Mouse (Mus musculus) G1E (cell line): Measurements from ENCODE around the gene Osbpl9.

ENCODE experiments used
- CTCF ChIP-seq: IDR thresholded peaks from 2 replicates; pipeline ENCODE4 v1.5.1; 2012; ENCODE audit warnings: low read depth, low read length, inconsistent platforms, mixed read lengths
- GATA1 ChIP-seq: IDR thresholded peaks from 2 replicates; pipeline ENCODE4 v1.6.1; 2012; ENCODE audit warnings: borderline replicate concordance, low read length, inconsistent platforms, mixed read lengths
- POLR2AphosphoS5 ChIP-seq: IDR thresholded peaks from 2 replicates; pipeline ENCODE4 v1.6.1; 2012; ENCODE audit warnings: low read depth, low read length, inconsistent platforms; ENCODE audit not compliant: insufficient replicate concordance

DNA sequence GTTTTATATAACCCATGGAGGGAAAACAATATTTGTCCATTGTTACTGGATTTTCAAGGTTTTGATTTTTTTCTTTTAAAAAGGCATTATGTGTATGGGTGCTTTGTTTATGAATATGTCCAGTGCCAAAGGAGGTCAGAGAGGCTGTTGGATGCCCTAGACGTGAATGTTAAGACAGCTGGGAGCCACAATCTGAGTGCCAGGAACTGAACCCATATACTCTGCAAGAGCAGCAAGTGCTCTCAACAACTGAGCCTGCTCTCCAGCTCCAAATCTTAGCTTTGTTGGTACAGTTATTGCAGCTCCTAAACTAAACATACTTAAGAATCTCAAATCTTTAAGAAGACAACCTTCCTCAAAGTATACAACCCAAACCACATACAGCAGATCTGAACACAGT, 59.0 kb downstream of the Osbpl9 start:
- TF ChIP-seq GATA1 (no peak), CTCF (no peak), POLR2AphosphoS5 (no peak)
